Mouse (Mus musculus): Measurements from ENCODE around the gene Tnfaip2. TPM values are rescaled to one million over a fixed set of nuclear protein-coding genes. Genes with fewer than 3 reads are reported as not detected.

The Tnfaip2 gene
- polyA plus RNA-seq, 1 experiment from 2014 or later, result 79.5 TPM

DNA sequence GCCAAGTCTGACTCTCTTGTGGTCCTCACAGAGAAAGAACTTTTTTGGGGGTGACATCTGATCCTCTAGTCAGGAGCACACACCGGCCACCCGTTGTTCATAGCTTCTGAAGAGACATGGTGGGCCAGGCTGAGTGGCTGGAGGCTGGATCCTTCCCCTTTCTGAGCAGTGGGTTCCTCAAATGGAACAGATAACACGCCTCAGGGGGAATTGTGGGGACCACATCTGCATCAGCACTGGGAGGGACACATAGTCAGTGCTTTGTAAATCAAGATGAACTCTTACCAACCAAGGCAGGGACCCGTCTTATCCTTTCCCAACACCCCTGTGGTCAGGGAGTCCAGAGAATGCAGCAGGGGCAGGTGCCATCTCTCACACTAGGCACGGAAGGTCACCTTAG is 22.4 kb upstream of the Tnfaip2 start:
- H3K9ac ChIP-seq (replicated peaks), result no peak overlapping the region
- 27% methylated on average over 5 of the region's 5 CpGs for WGBS (ENCODE audit: insufficient replicate concordance)
- H3K4me1 ChIP-seq (ENCODE audit: insufficient read depth), result peaks cover 16% of the 10 kb centered on the region
- H3K36me3 ChIP-seq (replicated peaks; ENCODE audit: insufficient read depth, low read length), result peaks cover 2% of the 10 kb centered on the region; the same call in 1 of the 2 replicates
- TF ChIP-seq EP300 (IDR thresholded peaks at IDR 0.05; ENCODE audit: low read depth) (no peak), CTCF (IDR thresholded peaks at IDR 0.05; ENCODE audit: low read depth) (no peak)
- ATAC-seq (no peak), DNase-seq (no peak)
- H3K27me3 ChIP-seq (ENCODE audit: insufficient read depth, low read length), result peaks cover 32% of the 10 kb centered on the region
- H3K4me2 ChIP-seq (ENCODE audit: low read depth, low read length), result 0 out of 2 replicates have a peak overlapping the region, but pooled peaks have one; percentile 52
- H3K27ac ChIP-seq (ENCODE audit: low read depth), result peak overlapping the region; percentile 34; the same call in 1 of the 2 replicates
- no peaks in the 10 kb centered on the region for H3K9me3 ChIP-seq (ENCODE audit: low read length)
- no peak overlapping the region for H3K4me3 ChIP-seq (ENCODE audit: low read depth, low read length)

DNA sequence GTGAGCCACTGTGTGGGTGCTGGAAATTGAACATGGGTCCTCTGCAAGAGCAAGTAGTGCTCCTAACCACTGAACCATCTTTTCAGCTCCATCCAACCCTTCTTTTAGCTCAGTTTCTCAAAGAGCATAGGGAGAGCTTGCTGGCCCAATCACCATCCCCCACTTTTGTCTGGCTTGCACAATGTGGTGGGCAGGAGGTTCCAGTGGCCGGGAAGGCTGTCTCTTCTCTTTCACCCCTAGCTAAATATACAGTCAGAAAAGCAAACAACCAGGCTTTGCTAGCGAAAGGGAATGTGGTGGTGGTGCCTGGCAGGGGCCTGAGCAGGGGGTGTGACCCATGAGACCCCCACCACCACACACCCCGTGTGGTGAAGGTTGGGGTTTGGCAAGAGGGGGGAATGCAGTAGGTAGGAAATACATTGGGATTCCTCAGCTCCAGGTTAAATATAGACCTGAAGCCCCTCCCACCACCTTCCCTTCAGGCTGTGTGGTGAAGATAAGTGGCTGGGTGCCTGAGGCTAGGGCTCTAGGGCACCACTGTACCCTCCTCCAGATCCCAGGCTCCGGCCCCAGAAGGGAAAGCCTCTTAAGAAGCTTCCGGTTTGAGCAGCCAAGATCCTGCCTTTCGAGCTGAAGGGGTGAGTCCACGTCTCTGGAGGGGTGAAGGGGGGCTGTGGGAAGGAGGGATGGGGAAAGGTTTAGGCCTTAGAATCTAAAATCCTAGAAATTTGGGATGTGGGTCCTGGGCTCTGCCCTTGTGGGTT is 21.1 kb upstream of the Tnfaip2 start:
- Histone ChIP-seq H3K27me3 (ENCODE audit: insufficient read depth, low read length) (peaks cover 41% of the 10 kb centered on the region), H3K9me3 (ENCODE audit: low read length) (no peaks in the 10 kb centered on the region), H3K27ac (ENCODE audit: low read depth) (0 out of 2 replicates have a peak overlapping the region, but pooled peaks have one; percentile 46), H3K9ac (replicated peaks) (no peak overlapping the region), H3K36me3 (replicated peaks; ENCODE audit: insufficient read depth, low read length) (peaks cover 2% of the 10 kb centered on the region; the same call in 1 of the 2 replicates), H3K4me2 (ENCODE audit: low read depth, low read length) (peak overlapping the region; percentile 52), H3K4me1 (ENCODE audit: insufficient read depth) (peaks cover 16% of the 10 kb centered on the region), H3K4me3 (ENCODE audit: low read depth, low read length) (no peak overlapping the region)
- ATAC-seq, result peak; percentile 19; the same call in 1 of the 2 replicates
- TF ChIP-seq EP300 (IDR thresholded peaks at IDR 0.05; ENCODE audit: low read depth) (no peak; the same call in 1 of the 2 replicates), CTCF (IDR thresholded peaks at IDR 0.05; ENCODE audit: low read depth) (no peak)
- 29% methylated on average over 7 of the region's 7 CpGs for WGBS (ENCODE audit: insufficient replicate concordance)
- no peak for DNase-seq

DNA sequence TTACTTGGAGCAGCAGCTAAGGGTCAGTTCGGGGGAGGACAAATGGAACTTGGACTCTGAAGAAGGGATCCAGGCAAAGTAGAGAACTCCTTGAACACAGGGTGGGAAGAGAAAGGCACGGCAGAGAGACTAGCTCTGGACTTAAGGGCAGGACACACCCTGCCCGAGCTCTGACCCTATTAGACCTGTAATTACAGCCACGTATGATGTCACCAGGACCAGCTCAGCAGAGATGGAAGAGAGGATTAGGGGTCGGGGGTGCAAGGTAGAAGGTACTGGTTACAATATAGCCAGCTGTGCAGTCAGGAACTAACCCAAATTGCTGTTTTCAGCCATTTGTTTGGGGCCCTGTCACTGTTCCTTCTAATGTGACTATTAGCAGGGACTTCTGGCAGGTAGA is 19.4 kb upstream of the Tnfaip2 start:
- Histone ChIP-seq H3K9me3 (ENCODE audit: low read length) (no peaks in the 10 kb centered on the region), H3K4me3 (ENCODE audit: low read depth, low read length) (no peak overlapping the region), H3K27ac (ENCODE audit: low read depth) (no peak overlapping the region), H3K27me3 (ENCODE audit: insufficient read depth, low read length) (peaks cover 42% of the 10 kb centered on the region), H3K4me1 (ENCODE audit: insufficient read depth) (peaks cover 16% of the 10 kb centered on the region), H3K36me3 (replicated peaks; ENCODE audit: insufficient read depth, low read length) (peaks cover 2% of the 10 kb centered on the region; the same call in 1 of the 2 replicates), H3K9ac (replicated peaks) (no peak overlapping the region), H3K4me2 (ENCODE audit: low read depth, low read length) (no peak overlapping the region)
- DNase-seq, result no peak
- ATAC-seq, result no peak
- no peak for TF ChIP-seq EP300 (IDR thresholded peaks at IDR 0.05; ENCODE audit: low read depth)
- TF ChIP-seq CTCF (IDR thresholded peaks at IDR 0.05; ENCODE audit: low read depth), result no peak
- 56% methylated on average over 5 of the region's 5 CpGs for WGBS (ENCODE audit: insufficient replicate concordance)

DNA sequence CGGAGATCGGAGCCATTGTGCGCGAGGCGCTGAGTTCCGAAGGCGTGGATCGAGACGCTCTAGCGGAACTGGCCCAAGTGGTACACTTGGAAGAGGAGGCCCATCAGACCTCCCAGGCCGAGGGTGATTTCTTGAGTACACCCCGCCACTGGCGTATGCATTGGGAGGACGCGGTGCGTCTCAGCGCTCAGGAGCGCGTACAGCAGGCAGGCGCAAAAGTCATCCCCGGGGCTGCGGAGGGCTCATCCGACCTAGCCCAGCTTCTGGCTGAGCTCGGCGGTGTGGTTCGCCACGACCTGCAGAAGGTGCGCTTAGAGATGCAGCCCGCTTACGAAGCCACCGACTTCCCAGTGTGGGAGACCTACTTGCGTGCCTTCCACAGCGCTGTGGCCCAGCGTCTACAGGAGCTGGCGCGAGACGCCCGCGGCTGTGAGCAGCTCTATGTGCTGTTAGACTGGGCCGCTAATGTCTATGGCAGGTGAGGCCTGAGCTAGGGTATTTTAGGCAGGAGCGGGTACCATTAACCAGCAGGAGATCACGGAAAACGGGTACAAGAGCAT is 18.6 kb upstream of the Tnfaip2 start:
- H3K27ac ChIP-seq (ENCODE audit: low read depth), result no peak overlapping the region
- H3K27me3 ChIP-seq (ENCODE audit: insufficient read depth, low read length), result peaks cover 45% of the 10 kb centered on the region
- TF ChIP-seq CTCF (IDR thresholded peaks at IDR 0.05; ENCODE audit: low read depth), result no peak
- no peak for TF ChIP-seq EP300 (IDR thresholded peaks at IDR 0.05; ENCODE audit: low read depth)
- DNase-seq, result no peak
- H3K4me3 ChIP-seq (ENCODE audit: low read depth, low read length), result no peak overlapping the region
- H3K36me3 ChIP-seq (replicated peaks; ENCODE audit: insufficient read depth, low read length), result peaks cover 2% of the 10 kb centered on the region; the same call in 1 of the 2 replicates
- no peak for ATAC-seq
- 35% methylated on average over 43 of the region's 43 CpGs for WGBS (ENCODE audit: insufficient replicate concordance)
- H3K4me2 ChIP-seq (ENCODE audit: low read depth, low read length), result no peak overlapping the region
- peaks cover 22% of the 10 kb centered on the region for H3K4me1 ChIP-seq (ENCODE audit: insufficient read depth)
- no peak overlapping the region for H3K9ac ChIP-seq (replicated peaks)
- H3K9me3 ChIP-seq (ENCODE audit: low read length), result no peaks in the 10 kb centered on the region

DNA sequence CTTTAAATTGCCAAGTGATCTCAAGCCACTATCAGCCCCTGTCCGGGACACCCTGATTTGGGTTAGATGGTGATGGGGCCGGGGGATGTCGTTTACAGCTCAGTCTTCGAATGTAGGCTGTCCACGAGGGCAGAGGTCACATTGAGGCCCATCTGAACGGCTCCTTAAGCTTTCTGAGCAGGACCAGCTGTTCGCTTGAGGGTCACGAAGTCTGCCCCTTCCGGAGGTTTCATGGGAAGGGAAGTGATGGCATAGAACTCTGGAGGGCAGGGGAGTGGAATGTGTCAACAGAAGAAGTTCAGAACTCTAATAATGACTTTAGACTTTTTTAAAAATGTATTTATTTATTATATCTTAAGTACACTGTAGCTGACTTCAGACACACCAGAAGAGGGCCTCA is 17.7 kb upstream of the Tnfaip2 start:
- Histone ChIP-seq H3K4me3 (ENCODE audit: low read depth, low read length) (no peak overlapping the region), H3K36me3 (replicated peaks; ENCODE audit: insufficient read depth, low read length) (peaks cover 2% of the 10 kb centered on the region; the same call in 1 of the 2 replicates), H3K27ac (ENCODE audit: low read depth) (no peak overlapping the region), H3K9me3 (ENCODE audit: low read length) (no peaks in the 10 kb centered on the region), H3K4me2 (ENCODE audit: low read depth, low read length) (no peak overlapping the region), H3K4me1 (ENCODE audit: insufficient read depth) (peaks cover 28% of the 10 kb centered on the region), H3K9ac (replicated peaks) (no peak overlapping the region), H3K27me3 (ENCODE audit: insufficient read depth, low read length) (peaks cover 49% of the 10 kb centered on the region)
- TF ChIP-seq CTCF (IDR thresholded peaks at IDR 0.05; ENCODE audit: low read depth) (no peak), EP300 (IDR thresholded peaks at IDR 0.05; ENCODE audit: low read depth) (no peak)
- no peak for ATAC-seq
- DNase-seq, result no peak
- WGBS (ENCODE audit: insufficient replicate concordance), result 47% methylated on average over 9 of the region's 9 CpGs

DNA sequence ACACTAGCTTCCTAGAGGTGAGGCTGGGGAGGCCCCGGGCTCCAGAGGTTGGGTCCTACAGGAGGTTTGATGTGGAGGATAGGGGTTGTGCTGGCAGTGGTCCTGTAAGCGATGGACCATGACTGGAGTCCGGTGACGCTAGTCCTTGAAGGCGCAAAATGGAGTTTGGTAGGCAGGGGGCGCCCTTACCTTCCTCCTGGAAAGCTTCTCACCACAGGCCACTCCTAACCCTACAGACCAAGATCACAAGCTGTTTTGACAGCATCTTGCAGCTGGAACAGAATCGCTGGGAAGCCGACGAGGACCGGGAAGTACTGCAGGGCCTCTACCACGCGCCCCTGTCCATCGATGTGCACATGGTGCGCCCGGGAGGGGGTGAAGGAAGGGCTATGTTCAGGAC is 17.0 kb upstream of the Tnfaip2 start:
- no peaks in the 10 kb centered on the region for H3K9me3 ChIP-seq (ENCODE audit: low read length)
- peaks cover 33% of the 10 kb centered on the region for H3K4me1 ChIP-seq (ENCODE audit: insufficient read depth)
- ATAC-seq (peak; percentile 31), DNase-seq (peak; percentile 88)
- peaks cover 2% of the 10 kb centered on the region; the same call in 1 of the 2 replicates for H3K36me3 ChIP-seq (replicated peaks; ENCODE audit: insufficient read depth, low read length)
- WGBS (ENCODE audit: insufficient replicate concordance), result 13% methylated on average over 15 of the region's 15 CpGs
- H3K27ac ChIP-seq (ENCODE audit: low read depth), result no peak overlapping the region
- TF ChIP-seq CTCF (IDR thresholded peaks at IDR 0.05; ENCODE audit: low read depth) (peak; percentile 91), EP300 (IDR thresholded peaks at IDR 0.05; ENCODE audit: low read depth) (no peak)
- no peak overlapping the region for H3K4me3 ChIP-seq (ENCODE audit: low read depth, low read length)
- peaks cover 56% of the 10 kb centered on the region for H3K27me3 ChIP-seq (ENCODE audit: insufficient read depth, low read length)
- H3K9ac ChIP-seq (replicated peaks), result no peak overlapping the region
- no peak overlapping the region for H3K4me2 ChIP-seq (ENCODE audit: low read depth, low read length)

All from liver, postnatal 0 days (tissue).